Mouse (Mus musculus) lung, postnatal 14 days (tissue): ENCODE measurements around the gene Itgb6.
A peak's percentile ranks its signal among the peaks of the same experiment; 100 is the strongest.

ENCODE experiments used
- DNase-seq: peaks from one replicate; pipeline ENCODE4 v3.0.0; 2021

Gene Itgb6

DNA sequence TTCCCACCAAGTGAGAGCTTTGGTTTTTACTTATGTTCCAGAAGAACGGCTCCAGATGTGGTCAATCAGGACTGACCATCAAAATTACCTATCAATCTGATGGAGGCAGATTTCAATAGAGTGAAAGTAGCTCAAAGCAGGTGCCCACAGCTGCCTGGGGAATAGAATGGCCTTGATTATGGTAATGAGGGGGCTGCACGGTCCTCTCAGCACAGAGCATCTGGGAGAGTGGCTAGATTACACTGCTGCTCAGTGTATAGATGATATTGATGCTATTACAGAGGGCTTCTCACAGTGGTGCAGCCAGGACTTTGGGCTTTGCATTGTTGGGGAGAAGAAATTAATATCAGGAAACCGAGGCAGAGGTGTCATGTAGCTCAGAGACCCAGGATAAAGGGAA, 110.8 kb downstream of the Itgb6 start:
- no peak for DNase-seq

DNA sequence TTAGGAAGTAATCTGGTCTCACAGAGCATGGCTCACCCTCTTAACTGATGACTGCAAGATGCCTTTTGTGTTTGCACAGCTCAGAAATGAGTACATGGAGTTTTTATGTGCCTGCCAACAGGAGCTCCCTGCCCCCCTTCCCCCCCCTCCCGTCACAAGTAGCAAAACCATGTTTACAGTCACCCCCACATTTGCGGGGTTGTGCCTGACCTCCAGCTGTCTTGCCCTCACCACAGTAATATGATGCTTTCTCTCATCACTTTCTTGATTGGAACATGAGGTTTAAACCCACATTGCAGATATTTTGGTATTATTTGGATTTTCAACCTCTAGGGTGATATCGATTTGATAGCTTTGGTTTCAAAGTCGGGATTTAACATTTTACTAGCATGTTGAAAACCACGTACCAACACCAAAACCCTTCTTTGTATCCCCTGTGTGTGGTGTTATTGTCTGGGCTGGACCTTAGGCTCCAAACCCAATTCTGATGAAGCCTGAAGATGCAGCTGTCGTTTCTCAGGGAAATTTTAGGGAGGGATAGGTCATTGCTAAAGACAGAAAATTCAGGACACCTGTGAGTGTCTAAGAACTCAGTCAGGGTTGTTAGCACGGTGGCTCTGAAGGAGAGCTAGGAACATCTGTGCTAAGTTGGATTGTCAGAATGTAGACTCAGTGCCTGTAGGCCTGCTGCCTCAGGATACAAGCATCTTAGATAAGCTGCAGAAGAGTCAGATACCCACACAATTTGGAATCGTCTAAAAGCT, 112.8 kb downstream of the Itgb6 start:
- DNase-seq = no peak

DNA sequence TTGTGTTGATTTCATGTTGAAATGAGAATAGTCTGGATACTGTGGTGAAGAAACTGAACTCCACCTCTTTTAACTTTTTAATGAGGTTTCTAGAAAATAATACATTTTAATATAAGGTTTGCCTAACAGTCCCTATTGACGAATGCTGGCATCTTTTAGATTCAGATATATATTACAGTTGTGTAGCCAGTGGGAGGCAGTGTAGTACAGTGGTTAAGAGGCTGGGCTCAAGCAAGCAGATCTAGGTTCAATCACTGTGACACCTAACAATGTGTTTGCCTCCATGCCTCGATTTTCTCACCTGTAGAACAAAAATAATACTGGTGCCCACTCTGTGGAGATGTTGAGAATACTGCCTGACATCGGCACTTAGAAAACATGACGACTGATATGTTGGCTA, 114.5 kb downstream of the Itgb6 start:
- peak; percentile 33 for DNase-seq

DNA sequence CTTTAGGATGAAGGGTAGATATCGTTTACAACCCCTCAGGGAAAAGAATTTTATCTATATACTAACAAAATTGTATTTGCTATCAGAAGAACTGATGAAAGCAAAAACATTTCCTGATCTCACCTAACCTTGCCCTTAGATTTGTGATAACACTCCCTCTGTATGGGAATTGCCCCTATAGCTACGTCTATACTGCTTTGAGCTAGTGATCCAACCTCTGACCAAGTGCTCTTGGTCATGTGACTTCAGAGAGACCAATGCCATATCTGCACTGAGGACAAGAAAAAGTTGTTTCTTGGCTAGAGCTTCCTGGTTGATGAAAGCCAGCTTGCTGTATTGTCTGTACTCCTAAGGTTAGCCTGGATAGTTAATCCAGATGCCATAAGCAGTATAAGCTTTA, 121.1 kb downstream of the Itgb6 start:
- no peak for DNase-seq

DNA sequence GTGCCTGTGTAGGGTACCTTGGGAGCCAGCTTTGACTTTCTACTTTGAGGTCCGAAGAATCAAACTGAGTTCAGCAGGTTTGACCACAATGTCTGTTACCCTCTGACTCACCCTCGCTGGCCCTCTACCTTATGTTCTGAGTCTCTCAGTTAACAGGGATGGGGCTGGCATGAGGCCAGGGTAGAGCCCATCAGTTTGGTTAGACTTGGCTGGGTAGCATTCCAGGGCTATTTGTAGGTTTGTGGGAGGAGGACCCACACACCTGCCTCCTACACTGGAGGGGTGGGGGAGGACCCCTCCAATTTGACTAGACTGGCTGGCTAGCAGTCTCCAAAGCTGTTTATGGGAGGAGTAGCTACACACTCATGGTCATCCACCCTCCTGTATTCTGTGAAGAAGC, 121.6 kb downstream of the Itgb6 start:
- DNase-seq = no peak

DNA sequence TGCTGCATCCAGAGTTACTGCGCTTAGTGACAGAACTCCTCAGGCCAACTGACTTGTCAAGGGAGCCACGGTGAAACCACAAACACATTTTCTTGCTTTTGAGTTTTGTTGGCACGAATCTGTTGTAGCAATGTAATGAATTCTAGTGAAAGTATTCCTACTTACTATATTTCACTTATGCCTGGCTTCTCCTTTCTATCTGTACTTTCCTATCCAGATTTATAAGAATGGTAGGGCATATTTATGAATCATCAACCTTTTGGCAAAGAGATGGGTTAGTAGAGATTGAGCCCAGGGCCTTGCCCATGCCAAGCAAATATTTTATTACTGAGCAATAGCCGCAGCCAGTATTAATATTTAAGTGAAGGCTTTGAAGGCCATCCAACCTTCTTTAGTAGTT, 139.0 kb downstream of the Itgb6 start:
- no peak for DNase-seq

DNA sequence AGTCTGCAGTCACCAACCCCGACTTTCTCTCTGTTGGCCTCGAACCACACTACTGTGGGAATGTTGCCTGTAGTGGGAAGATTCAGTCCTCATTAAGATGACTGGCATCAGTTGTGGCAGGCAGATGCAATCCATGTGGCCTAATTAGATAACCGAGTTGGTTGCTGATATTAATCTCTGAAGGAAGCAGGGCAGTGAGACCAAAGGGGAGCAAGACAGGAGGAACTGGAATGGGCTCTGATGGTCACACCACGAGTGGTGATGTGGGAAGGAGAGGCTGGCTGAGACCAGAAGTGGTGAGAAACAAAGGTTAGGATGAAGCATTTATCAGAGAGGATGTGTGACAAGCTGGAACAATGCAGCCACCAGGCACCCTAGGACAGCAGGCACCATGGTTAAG, 167.9 kb downstream of the Itgb6 start:
- no peak for DNase-seq

DNA sequence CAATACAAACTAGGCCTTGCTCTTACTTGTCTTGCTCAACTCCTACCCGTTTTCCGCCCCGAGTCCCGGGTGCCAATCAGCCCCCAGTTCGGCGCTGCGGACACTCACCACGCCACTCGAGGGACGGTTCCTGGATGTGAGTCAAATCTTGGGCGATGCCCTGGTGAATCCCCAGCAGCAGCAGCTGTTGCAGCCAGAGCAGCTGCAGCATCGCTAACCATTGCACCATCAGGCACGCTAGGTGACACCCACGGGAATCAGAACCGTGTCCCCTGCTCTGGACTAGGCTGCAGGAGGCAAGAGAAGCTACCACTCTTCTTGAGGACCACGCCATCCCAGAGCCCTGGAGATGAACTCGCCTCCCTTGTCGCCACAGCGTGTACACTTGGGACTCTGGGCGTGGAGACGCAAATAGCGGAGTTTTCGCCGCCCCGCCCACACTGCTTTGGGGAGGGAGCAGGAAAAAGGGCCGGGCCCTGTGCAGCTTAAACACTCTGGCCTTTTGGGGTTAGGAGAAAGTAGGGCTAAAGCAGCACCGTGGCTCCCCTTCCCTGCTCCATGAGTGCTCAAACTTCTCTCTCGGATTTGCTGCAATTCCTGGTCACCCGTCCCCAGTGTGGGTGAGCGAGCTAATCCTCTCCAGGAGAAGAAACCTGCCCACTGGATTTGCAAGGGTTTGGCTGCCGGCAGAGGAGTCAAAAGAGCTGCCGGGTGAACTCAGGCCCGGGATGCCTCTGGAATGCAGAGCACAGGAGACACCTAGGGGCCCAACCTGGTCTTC, 169.4 kb downstream of the Itgb6 start, which contains the start of gene Pla2r1:
Gene Pla2r1, minus strand, starts transcription at position 407 of the 781 bp plus-strand sequence.
- DNase-seq = peak; percentile 67

DNA sequence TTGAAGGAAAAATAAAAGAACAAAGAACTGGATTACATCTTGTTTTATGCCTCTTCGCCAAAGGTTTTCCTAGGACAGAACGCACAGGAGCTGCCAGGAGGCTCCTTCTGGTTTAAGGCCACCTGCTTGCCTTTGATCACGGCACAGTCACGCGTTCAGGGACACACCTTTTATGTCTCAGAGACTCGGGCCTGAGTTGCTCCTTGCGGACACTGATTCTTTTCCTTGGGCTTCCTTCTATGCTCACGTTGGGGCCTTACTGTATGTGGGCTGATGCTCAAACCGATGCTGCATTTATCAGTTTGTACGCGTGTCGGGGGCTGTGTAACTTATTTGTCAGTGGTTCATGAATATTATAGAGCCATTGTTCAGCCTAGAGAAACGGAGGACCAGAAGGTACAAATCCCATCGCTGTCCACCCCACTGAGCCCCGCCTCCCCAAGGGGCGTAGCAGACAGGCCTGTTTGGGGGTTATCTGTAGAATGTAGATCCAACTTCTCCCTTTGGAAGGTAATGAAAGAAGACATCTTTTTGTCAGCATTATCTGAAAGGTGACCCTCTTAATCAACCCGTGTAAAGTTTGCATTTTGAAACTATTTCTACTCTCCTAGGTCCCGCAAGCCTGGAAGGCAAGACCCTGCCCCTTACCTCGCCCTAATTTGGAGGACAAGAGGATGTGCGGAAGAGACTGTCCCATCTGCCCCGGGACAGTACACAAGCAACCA, 170.1 kb downstream of the Itgb6 start:
- DNase-seq = no peak

DNA sequence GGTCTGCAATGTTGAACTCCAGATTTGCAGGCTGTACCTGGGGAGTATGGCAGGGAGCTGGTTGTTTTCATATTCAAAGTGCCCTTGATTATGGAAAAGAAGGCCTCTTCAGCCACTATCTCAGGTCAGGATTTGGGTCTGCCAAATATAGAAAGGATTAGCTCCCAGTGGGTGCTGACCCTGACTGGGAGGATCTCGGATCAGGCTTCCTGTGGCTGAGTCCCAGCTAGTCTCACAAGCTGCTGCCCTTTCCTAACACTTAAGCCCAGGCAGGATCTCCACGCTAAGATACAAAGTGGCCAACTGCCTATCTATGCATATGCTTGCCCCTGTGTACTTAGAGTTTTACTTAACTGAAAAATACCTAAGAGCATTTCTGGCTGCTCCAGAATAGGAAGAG, 170.8 kb downstream of the Itgb6 start:
- DNase-seq = no peak

DNA sequence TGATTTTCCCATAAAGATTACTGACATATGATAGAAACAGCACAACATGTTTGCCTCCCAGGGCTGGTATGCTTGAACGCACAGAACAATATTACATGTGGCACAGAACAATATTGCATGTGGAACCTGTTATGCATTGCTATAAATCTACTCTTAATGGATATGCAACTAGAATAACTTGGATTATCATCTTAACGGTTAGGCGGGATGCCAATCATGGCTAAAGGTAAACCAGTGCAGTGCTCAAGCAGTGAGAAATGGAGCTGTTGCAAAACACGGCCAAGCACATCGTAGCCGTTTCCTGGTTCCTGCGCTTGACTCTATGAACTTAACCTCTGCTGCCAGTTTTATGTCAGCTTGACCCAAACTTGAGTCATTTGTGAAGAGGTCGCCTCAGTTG, 171.9 kb downstream of the Itgb6 start:
- DNase-seq = no peak

DNA sequence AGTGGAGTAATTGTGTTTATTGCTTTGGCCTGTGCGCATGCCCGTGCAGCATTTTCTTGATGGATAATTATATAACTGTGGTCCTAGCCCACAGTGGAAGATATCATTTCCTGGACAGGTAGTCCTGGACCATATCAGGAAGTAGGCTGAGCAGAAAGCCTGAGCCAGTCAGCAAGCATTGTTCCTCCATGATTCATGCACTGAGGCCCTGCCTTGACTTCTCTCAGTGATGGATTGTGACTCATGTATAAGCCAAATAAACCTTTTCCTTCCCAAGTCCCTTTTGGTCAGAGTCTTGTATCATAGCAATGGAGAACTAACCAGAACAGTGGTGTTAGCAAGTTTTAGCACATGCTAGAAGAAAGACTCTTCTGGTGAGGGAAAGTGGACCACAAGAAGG, 172.6 kb downstream of the Itgb6 start:
- no peak for DNase-seq
